Mouse (Mus musculus): ENCODE data around the gene Wdr81. TPM values are rescaled to one million over a fixed set of nuclear protein-coding genes. Genes with fewer than 3 reads are reported as not detected.

Gene Wdr81
- polyA plus RNA-seq, 1 experiment from 2014 or later, result 5.7 TPM

DNA sequence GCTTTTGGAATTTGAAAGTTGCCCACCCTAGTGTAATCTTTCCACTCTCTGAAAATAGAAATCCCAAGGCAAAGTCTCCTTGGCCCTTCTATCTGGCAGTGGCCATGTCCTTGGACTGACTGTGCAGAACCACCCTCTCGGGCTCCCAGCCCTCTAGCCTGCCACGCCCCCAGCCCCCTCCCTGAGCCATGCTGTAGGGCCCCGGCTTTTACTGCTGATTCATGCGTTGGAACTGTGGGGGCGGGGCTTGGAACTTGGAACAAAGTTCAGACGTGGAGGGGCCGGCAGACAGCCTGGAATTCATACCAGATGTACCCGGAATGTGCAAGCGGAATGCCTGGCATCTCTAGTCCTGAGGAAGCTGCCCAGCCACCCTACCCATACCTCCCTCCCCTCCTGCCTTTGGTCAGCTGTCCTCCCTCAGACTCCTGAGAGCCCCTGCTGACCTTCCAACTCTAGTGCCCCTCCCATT lies 8.4 kb upstream of the Wdr81 start:
- peak overlapping the region; percentile 72; the same call in 1 of the 2 replicates for H3K9ac ChIP-seq (ENCODE audit: low read depth, low read length)
- H3K9me3 ChIP-seq (ENCODE audit: control insufficient read depth, low read length), result no peaks in the 10 kb centered on the region
- peak overlapping the region; percentile 85 for H3K27ac ChIP-seq (replicated peaks; ENCODE audit: low read depth, low read length)
- peak; percentile 16 for ATAC-seq (ENCODE audit: low read depth)
- H3K4me1 ChIP-seq (ENCODE audit: control insufficient read depth, insufficient read depth, low read length), result peaks cover 36% of the 10 kb centered on the region
- H3K27me3 ChIP-seq (replicated peaks; ENCODE audit: control insufficient read depth, insufficient read depth, low read length), result no peaks in the 10 kb centered on the region
- H3K4me2 ChIP-seq (ENCODE audit: low read depth, low read length), result peak overlapping the region; percentile 91
- WGBS, result 2% methylated on average over 7 of the region's 9 CpGs
- peak overlapping the region; percentile 83 for H3K4me3 ChIP-seq (ENCODE audit: low read depth, low read length)
- peaks cover 14% of the 10 kb centered on the region for H3K36me3 ChIP-seq (ENCODE audit: control insufficient read depth, insufficient read depth, low read length)
- peak; percentile 95 for DNase-seq (ENCODE audit: low spot score)

- peak overlapping the region; percentile 91 for H3K4me2 ChIP-seq (ENCODE audit: low read depth, low read length)
- H3K27me3 ChIP-seq (replicated peaks; ENCODE audit: control insufficient read depth, insufficient read depth, low read length), result no peaks in the 10 kb centered on the region
- peak overlapping the region; percentile 83 for H3K4me3 ChIP-seq (ENCODE audit: low read depth, low read length)
- 3% methylated on average over 14 of the region's 16 CpGs for WGBS
- peak overlapping the region; percentile 72 for H3K9ac ChIP-seq (ENCODE audit: low read depth, low read length)
- no peaks in the 10 kb centered on the region for H3K9me3 ChIP-seq (ENCODE audit: control insufficient read depth, low read length)
- H3K27ac ChIP-seq (replicated peaks; ENCODE audit: low read depth, low read length), result peak overlapping the region; percentile 85
- DNase-seq (ENCODE audit: low spot score) (peak; percentile 59), ATAC-seq (ENCODE audit: low read depth) (no peak)
- peaks cover 32% of the 10 kb centered on the region for H3K4me1 ChIP-seq (ENCODE audit: control insufficient read depth, insufficient read depth, low read length)
- peaks cover 14% of the 10 kb centered on the region for H3K36me3 ChIP-seq (ENCODE audit: control insufficient read depth, insufficient read depth, low read length)
Measured at GRCm38 (mm10) chr11:75462253-75462783, 7.8 kb upstream of the Wdr81 start.

DNA sequence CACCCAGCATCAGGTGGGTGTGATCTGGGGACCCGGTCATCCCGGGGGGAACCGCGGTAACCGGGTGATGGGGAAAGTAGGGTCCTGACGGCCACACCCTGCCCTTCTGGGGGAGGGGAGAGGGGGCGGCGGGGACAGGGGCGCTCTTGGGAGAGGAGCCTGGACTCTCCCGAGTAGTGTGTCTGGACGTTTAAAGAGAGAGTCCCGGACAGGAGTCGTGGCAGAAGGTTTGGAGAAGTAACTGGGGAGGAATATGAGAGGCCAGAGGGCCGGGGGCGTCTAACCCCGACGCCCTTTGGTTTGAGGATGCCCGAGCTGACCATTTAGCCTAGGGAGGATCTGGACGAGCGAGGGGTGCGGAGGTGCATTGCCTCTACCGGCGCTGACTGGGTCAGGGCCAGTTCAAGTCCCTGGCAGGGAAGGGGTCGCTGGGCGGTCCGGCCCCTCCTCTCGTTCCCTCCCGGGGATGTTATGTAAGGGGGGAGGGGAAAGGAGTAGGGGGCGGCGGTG lies 7.3 kb upstream of the Wdr81 start:
- ATAC-seq (ENCODE audit: low read depth) (peak; percentile 0; the same call in 1 of the 2 replicates), DNase-seq (ENCODE audit: low spot score) (no peak)
- peak overlapping the region; percentile 83 for H3K4me3 ChIP-seq (ENCODE audit: low read depth, low read length)
- H3K36me3 ChIP-seq (ENCODE audit: control insufficient read depth, insufficient read depth, low read length), result peaks cover 12% of the 10 kb centered on the region
- H3K4me2 ChIP-seq (ENCODE audit: low read depth, low read length), result peak overlapping the region; percentile 91
- peak overlapping the region; percentile 72 for H3K9ac ChIP-seq (ENCODE audit: low read depth, low read length)
- WGBS, result under 1% methylated on average over 25 of the region's 30 CpGs
- peak overlapping the region; percentile 85 for H3K27ac ChIP-seq (replicated peaks; ENCODE audit: low read depth, low read length)
- H3K27me3 ChIP-seq (replicated peaks; ENCODE audit: control insufficient read depth, insufficient read depth, low read length), result no peaks in the 10 kb centered on the region
- peaks cover 32% of the 10 kb centered on the region for H3K4me1 ChIP-seq (ENCODE audit: control insufficient read depth, insufficient read depth, low read length)
- no peaks in the 10 kb centered on the region for H3K9me3 ChIP-seq (ENCODE audit: control insufficient read depth, low read length)

DNA sequence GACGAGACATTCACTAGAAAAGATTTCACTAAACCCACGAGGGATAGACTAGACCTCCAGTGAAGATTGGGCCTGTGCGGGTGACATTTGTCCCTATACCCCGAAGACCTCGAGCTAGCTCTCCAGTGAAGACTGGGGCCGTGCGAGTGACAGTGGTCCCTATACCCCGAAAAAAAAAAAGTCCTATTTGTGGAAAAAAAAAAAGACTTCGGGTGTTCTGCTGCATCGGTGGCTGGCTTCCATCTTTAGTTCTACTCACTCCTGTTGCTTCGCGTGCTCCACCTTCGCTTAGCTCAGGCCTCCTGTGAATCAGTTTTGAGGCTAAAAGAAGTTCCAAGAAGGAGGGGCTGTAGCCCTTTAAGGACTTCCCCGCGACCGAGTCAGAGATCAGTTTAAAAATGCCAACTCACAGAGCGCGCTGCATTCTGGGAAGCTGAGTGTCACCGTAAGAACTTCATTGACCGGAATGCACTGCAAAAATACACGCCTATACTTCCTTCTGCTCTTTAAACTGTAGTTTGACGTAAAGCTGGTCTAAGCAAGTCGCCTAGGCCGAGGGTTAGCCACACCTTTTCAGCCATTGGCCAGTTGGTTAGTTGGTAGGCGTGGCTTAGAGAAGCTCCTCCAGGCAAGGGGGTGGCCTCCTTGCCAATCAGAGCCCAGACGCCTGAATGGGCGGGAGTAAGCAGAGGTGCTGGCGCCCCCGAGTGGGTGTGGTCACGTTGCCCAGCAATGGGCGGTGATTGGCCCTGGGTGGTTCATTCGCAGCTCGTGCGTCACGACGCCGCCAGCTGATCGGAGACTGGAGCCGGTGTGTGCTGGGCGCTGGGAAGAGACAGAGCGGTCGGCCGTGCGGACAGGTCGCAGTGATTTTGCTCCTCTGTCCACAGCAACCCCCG lies 6.6 kb upstream of the Wdr81 start, which contains the start of gene Tlcd2:
Tlcd2 (plus strand) TSS at position 872 of the 899 bp plus-strand sequence.
- peak within 1 kb of the TSS; percentile 93 for H3K27ac ChIP-seq (replicated peaks; ENCODE audit: low read depth, low read length)
- no peaks in the 10 kb centered on the region for H3K9me3 ChIP-seq (ENCODE audit: control insufficient read depth, low read length)
- peaks cover 32% of the 10 kb centered on the region for H3K4me1 ChIP-seq (ENCODE audit: control insufficient read depth, insufficient read depth, low read length)
- under 1% methylated on average over 33 of the region's 46 CpGs for WGBS
- peak within 1 kb of the TSS; percentile 91 for H3K4me2 ChIP-seq (ENCODE audit: low read depth, low read length)
- H3K4me3 ChIP-seq (ENCODE audit: low read depth, low read length), result peak within 1 kb of the TSS; percentile 83
- peak; percentile 100 for DNase-seq (ENCODE audit: low spot score)
- H3K9ac ChIP-seq (ENCODE audit: low read depth, low read length), result peak within 1 kb of the TSS; percentile 72
- no peaks in the 10 kb centered on the region for H3K27me3 ChIP-seq (replicated peaks; ENCODE audit: control insufficient read depth, insufficient read depth, low read length)
- ATAC-seq (ENCODE audit: low read depth), result peak; percentile 94
- H3K36me3 ChIP-seq (ENCODE audit: control insufficient read depth, insufficient read depth, low read length), result peaks cover 10% of the 10 kb centered on the region

DNA sequence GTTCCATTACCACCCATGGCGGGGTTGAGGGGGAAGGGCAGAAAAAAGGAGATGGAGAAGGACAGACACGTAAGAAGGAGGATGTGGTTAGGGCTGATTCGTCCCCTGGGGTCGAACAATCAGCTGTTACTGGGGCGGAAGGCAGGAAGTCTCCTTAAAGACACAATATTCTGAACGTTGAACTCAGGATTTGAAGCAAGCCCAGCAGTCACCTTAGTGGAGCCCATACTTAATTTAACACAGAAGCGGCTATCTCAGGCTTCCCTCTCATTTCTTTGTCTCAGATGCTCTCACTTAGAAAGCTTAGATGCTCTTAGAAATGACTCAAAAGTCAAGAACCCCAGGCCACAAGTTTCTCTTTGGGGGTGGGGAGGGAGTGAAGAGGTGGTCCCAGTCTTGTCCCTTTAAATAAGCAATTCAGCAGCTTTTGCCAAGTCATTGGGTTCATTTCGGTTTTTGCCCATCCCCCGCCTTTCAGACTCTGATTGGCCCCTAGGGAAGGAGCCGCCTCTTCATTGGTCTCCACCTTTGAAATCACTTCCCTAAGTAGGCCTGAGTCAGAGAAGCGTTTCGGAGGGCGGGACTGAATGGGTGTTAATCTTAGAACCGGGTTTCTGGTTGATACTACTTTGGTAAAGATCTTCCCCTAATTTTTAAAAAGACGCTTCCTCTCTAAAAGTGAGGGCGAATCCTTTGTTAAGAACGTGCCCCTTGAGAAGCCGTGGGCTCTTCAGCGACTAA lies 5.8 kb upstream of the Wdr81 start:
- H3K4me1 ChIP-seq (ENCODE audit: control insufficient read depth, insufficient read depth, low read length), result peaks cover 32% of the 10 kb centered on the region
- H3K4me2 ChIP-seq (ENCODE audit: low read depth, low read length), result peak overlapping the region; percentile 91
- no peaks in the 10 kb centered on the region for H3K9me3 ChIP-seq (ENCODE audit: control insufficient read depth, low read length)
- H3K27me3 ChIP-seq (replicated peaks; ENCODE audit: control insufficient read depth, insufficient read depth, low read length), result no peaks in the 10 kb centered on the region
- H3K9ac ChIP-seq (ENCODE audit: low read depth, low read length), result peak overlapping the region; percentile 66
- 3% methylated on average over 19 of the region's 19 CpGs for WGBS
- peak; percentile 38 for ATAC-seq (ENCODE audit: low read depth)
- DNase-seq (ENCODE audit: low spot score), result peak; percentile 97
- H3K4me3 ChIP-seq (ENCODE audit: low read depth, low read length), result peak overlapping the region; percentile 83
- H3K27ac ChIP-seq (replicated peaks; ENCODE audit: low read depth, low read length), result peak overlapping the region; percentile 93
- peaks cover 3% of the 10 kb centered on the region; the same call in 1 of the 2 replicates for H3K36me3 ChIP-seq (ENCODE audit: control insufficient read depth, insufficient read depth, low read length)

GRCm38 (mm10) chr11:75459751-75460102 lies 5.2 kb upstream of the Wdr81 start:
- no peak for ATAC-seq (ENCODE audit: low read depth)
- Histone ChIP-seq H3K9ac (ENCODE audit: low read depth, low read length) (no peak overlapping the region), H3K4me2 (ENCODE audit: low read depth, low read length) (peak overlapping the region; percentile 91), H3K4me1 (ENCODE audit: control insufficient read depth, insufficient read depth, low read length) (peaks cover 35% of the 10 kb centered on the region), H3K9me3 (ENCODE audit: control insufficient read depth, low read length) (no peaks in the 10 kb centered on the region), H3K27ac (replicated peaks; ENCODE audit: low read depth, low read length) (peak overlapping the region; percentile 93), H3K36me3 (ENCODE audit: control insufficient read depth, insufficient read depth, low read length) (no peaks in the 10 kb centered on the region), H3K27me3 (replicated peaks; ENCODE audit: control insufficient read depth, insufficient read depth, low read length) (no peaks in the 10 kb centered on the region), H3K4me3 (ENCODE audit: low read depth, low read length) (peak overlapping the region; percentile 83)
- WGBS, result 16% methylated on average over 5 of the region's 5 CpGs
- no peak for DNase-seq (ENCODE audit: low spot score)

DNA sequence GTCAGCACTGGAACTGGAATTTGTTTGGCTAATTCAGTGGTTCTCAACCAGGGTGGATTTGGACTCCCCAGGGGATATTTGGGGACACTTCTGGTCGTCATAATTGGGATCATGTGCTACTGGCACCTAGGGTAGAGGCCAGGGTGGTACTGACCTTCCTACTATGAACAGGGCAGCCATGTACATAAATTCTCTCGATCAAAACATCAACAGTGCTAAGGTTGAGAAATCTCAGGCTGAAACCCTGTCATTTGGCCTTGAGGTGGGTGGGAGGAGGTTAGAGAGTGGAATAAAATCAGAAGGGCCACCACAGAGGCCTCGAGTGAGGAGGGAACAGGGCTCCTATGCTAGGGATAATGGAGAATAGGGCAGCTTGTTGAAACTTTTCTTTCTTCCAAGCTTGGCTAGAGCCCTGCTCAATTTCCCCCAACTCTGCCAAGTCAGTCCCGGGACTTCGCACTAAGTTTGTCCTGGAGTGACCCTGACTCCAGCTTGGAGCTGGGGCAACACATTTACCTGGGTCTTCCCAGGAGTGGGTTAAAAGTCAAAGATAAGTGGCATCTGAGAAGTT lies 4.7 kb upstream of the Wdr81 start:
- peak overlapping the region; percentile 91; the same call in 1 of the 2 replicates for H3K4me2 ChIP-seq (ENCODE audit: low read depth, low read length)
- H3K4me1 ChIP-seq (ENCODE audit: control insufficient read depth, insufficient read depth, low read length), result peaks cover 35% of the 10 kb centered on the region
- WGBS, result 73% methylated on average over 5 of the region's 5 CpGs
- H3K27me3 ChIP-seq (replicated peaks; ENCODE audit: control insufficient read depth, insufficient read depth, low read length), result no peaks in the 10 kb centered on the region
- H3K9ac ChIP-seq (ENCODE audit: low read depth, low read length), result no peak overlapping the region
- H3K27ac ChIP-seq (replicated peaks; ENCODE audit: low read depth, low read length), result peak overlapping the region; percentile 93
- DNase-seq (ENCODE audit: low spot score) (no peak), ATAC-seq (ENCODE audit: low read depth) (no peak)
- no peaks in the 10 kb centered on the region for H3K9me3 ChIP-seq (ENCODE audit: control insufficient read depth, low read length)
- H3K36me3 ChIP-seq (ENCODE audit: control insufficient read depth, insufficient read depth, low read length), result no peaks in the 10 kb centered on the region
- H3K4me3 ChIP-seq (ENCODE audit: low read depth, low read length), result no peak overlapping the region

DNA sequence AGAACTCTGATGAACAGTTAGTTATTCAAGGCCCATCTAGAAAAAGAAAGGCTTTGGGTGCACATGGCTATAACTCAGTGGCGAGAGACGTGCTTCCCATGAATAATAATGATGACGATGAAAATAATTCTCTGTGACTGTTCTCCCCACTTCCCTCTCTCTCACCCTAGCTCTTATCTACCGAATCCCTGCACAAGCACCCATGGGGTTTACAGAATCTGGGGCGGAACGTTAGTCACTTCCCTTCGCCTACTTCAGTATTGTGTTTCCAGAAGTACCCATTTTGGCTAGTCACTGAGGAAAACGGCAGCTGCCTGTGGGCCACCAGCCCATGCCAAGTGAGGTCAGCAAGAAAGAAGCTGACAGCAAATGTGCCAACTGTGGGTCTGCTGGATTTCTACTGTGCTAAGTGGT lies 4.1 kb upstream of the Wdr81 start:
- H3K36me3 ChIP-seq (ENCODE audit: control insufficient read depth, insufficient read depth, low read length), result no peaks in the 10 kb centered on the region
- H3K4me2 ChIP-seq (ENCODE audit: low read depth, low read length), result no peak overlapping the region
- peaks cover 37% of the 10 kb centered on the region for H3K4me1 ChIP-seq (ENCODE audit: control insufficient read depth, insufficient read depth, low read length)
- WGBS, result 78% methylated on average over 8 of the region's 8 CpGs
- no peak for ATAC-seq (ENCODE audit: low read depth)
- no peaks in the 10 kb centered on the region for H3K9me3 ChIP-seq (ENCODE audit: control insufficient read depth, low read length)
- H3K27me3 ChIP-seq (replicated peaks; ENCODE audit: control insufficient read depth, insufficient read depth, low read length), result no peaks in the 10 kb centered on the region
- no peak overlapping the region for H3K27ac ChIP-seq (replicated peaks; ENCODE audit: low read depth, low read length)
- H3K9ac ChIP-seq (ENCODE audit: low read depth, low read length), result no peak overlapping the region
- no peak for DNase-seq (ENCODE audit: low spot score)
- H3K4me3 ChIP-seq (ENCODE audit: low read depth, low read length), result no peak overlapping the region
